Mouse (Mus musculus) ovary, postnatal 10 days (tissue): ENCODE measurements around the gene Rpl36al.

Experiments
- DNase-seq: peaks from one replicate; pipeline ENCODE4 v3.0.0; 2022; ENCODE audit warnings: low spot score

The Rpl36al gene

DNA sequence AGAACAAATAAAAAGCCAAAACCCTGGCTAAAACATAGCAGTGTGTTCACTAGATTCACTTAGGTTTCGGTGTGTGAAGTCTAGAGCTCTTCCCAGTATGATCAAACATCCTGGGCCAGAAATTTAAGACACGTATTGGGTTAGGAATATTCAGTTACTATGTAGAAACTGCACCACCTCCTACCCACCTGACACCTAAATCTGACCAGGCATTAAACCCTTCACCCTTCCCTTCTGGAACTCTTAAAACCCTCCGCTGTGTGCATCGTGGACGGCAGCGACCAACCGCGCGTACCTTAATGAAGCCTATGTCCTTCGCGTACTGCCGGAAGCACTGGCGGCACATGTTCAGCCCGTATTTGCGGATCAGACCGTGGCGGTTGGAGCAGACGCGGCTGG lies 25.5 kb downstream of the Rpl36al start:
- DNase-seq: no peak

DNA sequence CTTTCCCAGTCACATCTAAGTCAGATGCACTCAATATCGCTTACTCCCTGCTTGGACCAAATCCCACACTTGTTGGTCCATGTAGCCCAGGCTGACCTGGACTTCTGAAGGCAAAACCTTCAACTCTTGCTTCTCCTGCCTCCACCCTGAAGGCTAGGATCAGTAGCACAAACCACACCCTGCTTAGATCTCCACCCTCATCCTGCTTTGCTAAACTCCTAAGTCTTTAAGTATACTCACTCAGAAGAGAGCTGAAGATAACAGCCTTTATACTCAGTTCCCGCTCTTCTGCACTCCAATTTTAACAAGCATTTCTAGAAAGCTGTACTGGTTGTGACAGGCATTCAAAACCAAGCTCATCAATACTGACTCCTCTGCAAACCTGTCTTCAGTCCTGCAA lies 26.8 kb downstream of the Rpl36al start:
- DNase-seq: no peak

DNA sequence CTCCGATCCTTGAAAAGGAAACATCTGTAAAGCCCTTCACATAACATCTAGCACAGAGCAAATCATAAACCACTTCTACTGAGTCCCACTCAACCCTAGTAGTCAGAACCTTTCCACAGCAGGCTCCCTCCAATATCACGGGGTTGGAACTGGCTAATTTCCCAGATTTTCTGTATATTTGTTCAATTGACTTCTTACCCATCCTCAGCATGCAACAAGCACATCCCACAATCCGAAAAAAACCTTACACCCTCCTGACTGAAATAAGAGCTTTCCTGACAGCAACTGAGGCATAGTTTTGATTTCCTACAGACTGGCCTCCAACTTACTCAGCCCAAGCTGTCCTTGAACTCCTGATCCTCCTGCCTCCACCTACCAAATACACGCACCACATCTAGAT lies 27.4 kb downstream of the Rpl36al start:
- DNase-seq: no peak

DNA sequence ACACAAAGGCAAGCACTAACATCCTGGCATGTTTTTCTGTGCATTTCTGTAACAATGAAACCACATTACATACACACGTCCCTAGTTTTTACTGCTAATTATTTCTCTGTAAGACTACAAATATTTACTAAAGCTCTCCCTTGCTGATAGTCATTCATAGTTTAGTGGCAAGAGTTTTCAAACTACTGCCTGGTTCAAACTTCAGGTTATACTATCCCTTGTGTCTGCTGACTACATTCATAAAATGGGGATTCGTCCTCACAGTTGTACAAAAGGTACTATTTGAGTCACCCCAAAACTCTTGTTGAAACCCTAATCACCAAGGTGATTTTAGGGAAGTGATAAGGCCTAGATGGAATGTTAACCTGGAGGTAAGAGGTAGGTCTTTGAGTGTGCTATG lies 28.0 kb downstream of the Rpl36al start:
- no peak for DNase-seq

DNA sequence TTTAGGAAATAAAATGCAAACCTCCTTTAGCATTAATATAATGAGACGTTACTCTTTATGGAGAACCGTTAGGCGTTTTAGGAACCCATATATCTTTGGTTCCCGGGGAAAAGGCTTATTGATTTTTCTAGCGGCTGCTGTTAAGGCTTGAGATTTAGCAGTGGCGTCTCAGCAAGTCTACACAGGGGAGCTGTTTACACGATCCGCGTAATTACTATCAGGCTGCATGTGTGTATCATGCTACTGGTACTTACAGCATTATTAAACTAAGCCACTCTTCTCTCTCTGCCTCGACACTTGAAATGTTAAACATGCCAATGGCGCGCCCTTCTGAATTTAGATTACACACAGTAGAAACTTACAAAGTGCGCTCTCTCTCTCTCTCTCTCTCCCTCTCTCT lies 33.8 kb downstream of the Rpl36al start:
- DNase-seq: no peak

DNA sequence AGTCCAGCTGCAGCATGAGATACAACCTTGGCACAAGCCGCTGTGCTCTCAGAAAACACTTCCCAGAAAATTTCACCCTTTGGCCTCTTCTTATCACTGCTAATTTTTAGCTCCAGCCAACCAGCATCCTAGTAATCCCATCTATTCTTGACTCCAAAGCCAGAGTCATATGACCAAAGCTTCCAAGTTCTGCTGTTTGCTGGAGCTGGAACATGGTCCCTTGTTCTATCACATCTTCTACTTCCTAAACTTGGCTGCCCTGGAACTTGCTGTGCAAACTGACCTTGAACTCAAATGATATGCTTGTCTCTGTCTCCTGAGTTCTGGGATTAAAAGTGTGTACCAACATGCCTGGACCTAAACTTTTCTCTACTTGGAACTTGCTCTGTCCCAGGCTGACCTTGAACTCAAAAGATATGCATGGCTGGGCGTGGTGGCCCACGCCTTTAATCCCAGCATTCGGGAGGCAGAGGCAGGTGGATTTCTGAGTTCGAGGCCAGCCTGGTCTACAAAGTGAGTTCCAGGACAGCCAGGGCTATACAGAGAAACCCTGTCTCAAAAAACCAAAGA lies 36.6 kb downstream of the Rpl36al start:
- no peak for DNase-seq

DNA sequence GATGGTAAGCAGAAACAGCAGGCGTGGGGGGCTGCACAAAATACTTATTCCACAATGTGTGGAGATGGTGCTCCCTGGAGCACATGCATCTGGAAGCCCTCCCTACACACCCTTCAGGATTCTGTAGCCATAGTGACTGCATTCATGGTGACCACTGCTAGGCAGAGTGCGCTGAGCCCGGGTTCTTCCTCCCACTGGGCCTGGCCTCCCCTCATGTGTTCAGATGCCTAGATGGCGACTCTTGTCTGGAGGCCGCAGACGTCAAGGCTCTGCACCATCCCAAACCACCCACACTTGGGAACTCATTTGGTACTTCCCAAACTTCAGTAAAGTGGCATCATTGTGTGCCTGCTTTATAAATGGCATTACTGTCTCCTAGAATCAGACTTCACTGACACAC lies 40.4 kb downstream of the Rpl36al start:
- DNase-seq: no peak

DNA sequence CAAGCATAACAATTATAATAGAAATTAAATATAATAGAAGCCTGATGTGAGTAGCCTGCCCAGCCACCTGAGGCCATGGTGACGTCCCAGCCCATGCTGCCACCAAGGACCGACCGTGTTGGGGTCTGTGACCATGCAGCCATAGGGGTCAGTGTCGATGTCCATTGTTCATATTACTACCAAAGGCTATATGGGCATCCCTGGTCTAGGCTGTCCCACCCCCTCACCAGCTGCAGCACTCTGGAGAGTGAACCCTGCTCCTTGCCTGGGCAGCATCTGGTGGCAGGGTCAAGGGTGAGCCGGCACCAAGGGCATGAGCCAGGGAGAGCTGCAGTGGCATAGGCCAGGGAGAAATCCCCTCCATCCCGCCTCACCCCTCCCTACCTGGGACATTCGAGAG lies 44.0 kb downstream of the Rpl36al start:
- no peak for DNase-seq

DNA sequence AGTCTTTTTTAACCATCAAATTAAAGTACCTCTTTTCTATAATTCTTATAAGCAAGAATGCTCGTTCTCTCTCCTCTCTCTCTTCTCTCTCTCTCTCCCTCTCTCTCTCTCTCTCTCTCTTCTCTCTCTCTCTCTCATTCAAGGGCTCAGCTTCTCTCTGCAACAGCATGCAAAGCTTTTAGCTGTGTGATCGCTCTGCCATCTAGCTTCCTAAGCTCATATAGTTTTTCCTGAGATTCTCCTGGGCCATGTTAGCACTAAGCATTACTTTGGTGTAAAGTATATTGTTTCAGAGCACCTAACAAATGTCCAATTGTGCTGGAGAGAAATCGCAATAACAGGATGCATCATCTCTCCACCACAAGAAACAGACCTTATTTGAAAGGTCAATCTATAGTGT lies 44.7 kb downstream of the Rpl36al start:
- DNase-seq: no peak
